Mouse (Mus musculus) lung, embryonic 16.5 days (tissue): Measurements from ENCODE around the gene Ifi205. TPM values are rescaled to one million over a fixed set of nuclear protein-coding genes. Genes with fewer than 3 reads are reported as not detected.
"Not testable (repeated sequence)": the region's sequence is repeated elsewhere in the genome, so short reads cannot be mapped to it uniquely, and the experiment has no call there.

Source experiments
- ATAC-seq: fragments of 200-750 bp; cut with Nextera tagmentation; 2 replicates; pipeline ENCODE4 v1.8.0; 2017; ENCODE audit warnings: low read depth, mild to moderate bottlenecking, moderate library complexity
- H3K27ac ChIP-seq: fragments of 300-500 bp; sonication (generic); 2 replicates; pipeline ENCODE4 v1.5.1; 2014; ENCODE audit warnings: mild to moderate bottlenecking, control low read depth, low read length
- H3K27me3 ChIP-seq: fragments of 300-500 bp; sonication (generic); 2 replicates; pipeline ENCODE4 v1.6.1; 2014; ENCODE audit warnings: low read depth, low read length, mixed read lengths; ENCODE audit not compliant: control insufficient read depth, insufficient read depth
- H3K36me3 ChIP-seq: fragments of 300-500 bp; sonication (generic); 2 replicates; pipeline ENCODE4 v1.6.1; 2014; ENCODE audit warnings: low read length; ENCODE audit not compliant: control insufficient read depth, insufficient read depth
- H3K4me1 ChIP-seq: fragments of 300-500 bp; sonication (generic); replicated peaks from 2 replicates; pipeline ENCODE4 v1.6.1; 2014; ENCODE audit warnings: low read length, mixed read lengths; ENCODE audit not compliant: control insufficient read depth, insufficient read depth
- H3K4me2 ChIP-seq: fragments of 300-500 bp; sonication (generic); 2 replicates; pipeline ENCODE4 v1.6.1; 2014; ENCODE audit warnings: low read depth, low read length, control low read depth
- H3K4me3 ChIP-seq: fragments of 300-500 bp; sonication (generic); 2 replicates; pipeline ENCODE4 v1.5.1; 2014; ENCODE audit warnings: mild to moderate bottlenecking, low read length, control low read depth
- H3K9ac ChIP-seq: fragments of 300-500 bp; sonication (generic); 2 replicates; pipeline ENCODE4 v1.6.1; 2014; ENCODE audit warnings: low read length, control low read depth
- H3K9me3 ChIP-seq: fragments of 300-500 bp; sonication (generic); 2 replicates; pipeline ENCODE4 v1.6.1; 2016; ENCODE audit warnings: low read length; ENCODE audit not compliant: control insufficient read depth
- WGBS: fragments of 180-500 bp; shearing (Covaris S2); extraction: QIAGEN DNeasy Blood & Tissue Kit; methylation state at CpG from one replicate; pipeline ENCODE4 v1.1.7; 2014; 5-methylcytosine and 5-hydroxymethylcytosine counted together
- polyA plus RNA-seq: library from polyadenylated mRNA; unstranded; fragments of >200 nt; fragmentation: Nextera tagmentation; extraction: Ambion mirVana; gene quantifications from 2 replicates; pipeline ENCODE4 v1.2.1, GENCODE M21; 2015

Ifi205 gene
- polyA plus RNA-seq: 0.38 and 0.60 TPM in 2 replicates

GRCm38 (mm10) chr1:174031698-174032097 lies at the start of gene Ifi205:
Gene Ifi205 (minus strand): TSS chr1:174031810.
- Histone ChIP-seq H3K9me3 (no peaks in the 10 kb centered on the region), H3K4me1 (no peaks in the 10 kb centered on the region), H3K36me3 (no peaks in the 10 kb centered on the region), H3K27me3 (no peaks in the 10 kb centered on the region), H3K4me3 (no peak within 1 kb of the TSS), H3K4me2 (no peak within 1 kb of the TSS), H3K27ac (no peak within 1 kb of the TSS), H3K9ac (no peak within 1 kb of the TSS)
- ATAC-seq: no peak
- 28% methylated on average over 1 of the region's 1 CpGs for WGBS

GRCm38 (mm10) chr1:174066305-174066704 lies 34.7 kb upstream of the Ifi205 start, which contains the start of gene Olfr430:
Gene Olfr430 (plus strand): TSS chr1:174066605.
- Histone ChIP-seq H3K9ac (no peak within 1 kb of the TSS), H3K27ac (no peak within 1 kb of the TSS), H3K9me3 (no peaks in the 10 kb centered on the region), H3K36me3 (no peaks in the 10 kb centered on the region), H3K4me3 (no peak within 1 kb of the TSS), H3K4me2 (no peak within 1 kb of the TSS), H3K27me3 (no peaks in the 10 kb centered on the region), H3K4me1 (no peaks in the 10 kb centered on the region)
- ATAC-seq: no peak
- 87% methylated on average over 3 of the region's 3 CpGs for WGBS

GRCm38 (mm10) chr1:174055248-174055647 lies 23.6 kb upstream of the Ifi205 start:
- H3K36me3 ChIP-seq: no peaks in the 10 kb centered on the region
- no peak for ATAC-seq
- H3K27ac ChIP-seq: no peak overlapping the region
- no peak overlapping the region for H3K4me3 ChIP-seq
- H3K27me3 ChIP-seq: no peaks in the 10 kb centered on the region
- no peaks in the 10 kb centered on the region for H3K4me1 ChIP-seq
- WGBS: 75% methylated on average over 2 of the region's 2 CpGs
- no peak overlapping the region for H3K9ac ChIP-seq
- H3K9me3 ChIP-seq: no peaks in the 10 kb centered on the region
- H3K4me2 ChIP-seq: no peak overlapping the region

- H3K36me3 ChIP-seq: no peaks in the 10 kb centered on the region
- H3K27ac ChIP-seq: no peak overlapping the region
- no peak overlapping the region for H3K4me3 ChIP-seq
- H3K9me3 ChIP-seq: no peaks in the 10 kb centered on the region
- no peak overlapping the region for H3K9ac ChIP-seq
- no peaks in the 10 kb centered on the region for H3K27me3 ChIP-seq
- no peak overlapping the region for H3K4me2 ChIP-seq
- 68% methylated on average over 3 of the region's 3 CpGs for WGBS
- no peak for ATAC-seq
- H3K4me1 ChIP-seq: no peaks in the 10 kb centered on the region
Measured at GRCm38 (mm10) chr1:174052981-174053380, 21.4 kb upstream of the Ifi205 start.

GRCm38 (mm10) chr1:174051931-174052536 lies 20.4 kb upstream of the Ifi205 start:
- Histone ChIP-seq H3K4me3 (no peak overlapping the region), H3K4me1 (no peaks in the 10 kb centered on the region), H3K9ac (no peak overlapping the region), H3K27ac (no peak overlapping the region), H3K27me3 (no peaks in the 10 kb centered on the region), H3K9me3 (no peaks in the 10 kb centered on the region), H3K4me2 (no peak overlapping the region), H3K36me3 (no peaks in the 10 kb centered on the region)
- ATAC-seq: no peak
- 74% methylated on average over 5 of the region's 5 CpGs for WGBS

- 83% methylated on average over 4 of the region's 4 CpGs for WGBS
Measured at GRCm38 (mm10) chr1:174051515-174051914, 19.9 kb upstream of the Ifi205 start.

GRCm38 (mm10) chr1:174050532-174050931 lies 18.9 kb upstream of the Ifi205 start:
- WGBS: 77% methylated on average over 4 of the region's 4 CpGs
- ATAC-seq: no peak
- Histone ChIP-seq H3K9me3 (no peaks in the 10 kb centered on the region), H3K9ac (no peak overlapping the region), H3K4me1 (no peaks in the 10 kb centered on the region), H3K27me3 (no peaks in the 10 kb centered on the region), H3K27ac (no peak overlapping the region), H3K4me2 (no peak overlapping the region), H3K36me3 (no peaks in the 10 kb centered on the region), H3K4me3 (no peak overlapping the region)

More at GRCm38 (mm10) chr1:174051515-174051914, 19.9 kb upstream of the Ifi205 start:
- Histone ChIP-seq H3K27ac (no peak overlapping the region), H3K4me2 (no peak overlapping the region), H3K4me1 (no peaks in the 10 kb centered on the region), H3K9ac (no peak overlapping the region), H3K4me3 (no peak overlapping the region), H3K27me3 (no peaks in the 10 kb centered on the region), H3K9me3 (no peaks in the 10 kb centered on the region), H3K36me3 (no peaks in the 10 kb centered on the region)
- no peak for ATAC-seq

- not testable (repeated sequence) for H3K36me3 ChIP-seq
Measured at GRCm38 (mm10) chr1:174049357-174049756, 17.7 kb upstream of the Ifi205 start.

GRCm38 (mm10) chr1:174048893-174049292 lies 17.3 kb upstream of the Ifi205 start, which contains the start of gene Olfr432:
Gene Olfr432 (plus strand): TSS chr1:174049205.
- no peak for ATAC-seq
- Histone ChIP-seq H3K27me3 (no peaks in the 10 kb centered on the region), H3K36me3 (no peaks in the 10 kb centered on the region), H3K27ac (no peak within 1 kb of the TSS), H3K9ac (no peak within 1 kb of the TSS), H3K9me3 (no peaks in the 10 kb centered on the region), H3K4me1 (no peaks in the 10 kb centered on the region), H3K4me2 (no peak within 1 kb of the TSS), H3K4me3 (no peak within 1 kb of the TSS)
- WGBS: 60% methylated on average over 2 of the region's 2 CpGs

More at GRCm38 (mm10) chr1:174049357-174049756, 17.7 kb upstream of the Ifi205 start:
- not testable (repeated sequence) for H3K27me3 ChIP-seq, H3K4me2 ChIP-seq, H3K9me3 ChIP-seq, H3K27ac ChIP-seq, ATAC-seq, H3K4me3 ChIP-seq, H3K4me1 ChIP-seq, H3K9ac ChIP-seq
- WGBS: 56% methylated on average over 4 of the region's 4 CpGs
